Mouse (Mus musculus) small intestine, adult 2 months (tissue): ENCODE measurements around the gene Rnf216.

Source experiments
- CTCF ChIP-seq: fragments of 200-500 bp; IDR thresholded peaks from 2 replicates; pipeline ENCODE4 v1.5.1; 2012; ENCODE audit warnings: low read depth, mild to moderate bottlenecking, control low read depth, inconsistent platforms, low read length, moderate library complexity, mixed read lengths; ENCODE audit not compliant: insufficient replicate concordance, insufficient read length; ENCODE audit errors: extremely low read depth
- POLR2A ChIP-seq: fragments of 200-500 bp; IDR thresholded peaks from 2 replicates; pipeline ENCODE4 v1.6.1; 2012; ENCODE audit warnings: low read depth, mild to moderate bottlenecking, control low read depth, inconsistent platforms, low read length, moderate library complexity

DNA sequence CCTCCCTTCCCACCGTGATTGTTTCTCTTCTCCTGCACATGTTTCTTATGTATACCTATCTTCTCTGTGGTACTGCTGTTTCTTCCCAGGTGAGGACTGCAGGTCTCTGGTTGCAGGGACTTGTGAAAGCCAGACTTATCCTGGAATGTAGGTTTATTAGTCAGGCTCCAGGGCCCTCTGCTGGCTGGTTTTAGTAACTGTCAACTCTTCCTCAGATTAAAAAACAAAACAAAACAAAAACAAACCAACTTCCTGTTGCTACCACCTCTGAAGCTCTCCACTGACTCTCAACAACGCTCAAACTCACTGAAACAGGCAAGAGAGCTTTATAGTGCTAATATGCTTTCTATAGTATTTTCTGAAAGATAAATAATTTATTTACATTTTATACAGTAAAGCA, 69.5 kb downstream of the Rnf216 start:
- TF ChIP-seq POLR2A: no peak
- peak; percentile 15; the same call in 1 of the 2 replicates for TF ChIP-seq CTCF
